Mouse (Mus musculus): Measurements from ENCODE around the gene Tex13b. TPM values are rescaled to one million over a fixed set of nuclear protein-coding genes. Genes with fewer than 3 reads are reported as not detected.

Gene Tex13b
- polyA plus RNA-seq, 2 experiments: not detected

- WGBS (ENCODE audit: insufficient replicate concordance): 47% methylated on average over 2 of the region's 2 CpGs
Measured at GRCm38 (mm10) chrX:140805340-140805739, 7.9 kb downstream of the Tex13b start.

GRCm38 (mm10) chrX:140769794-140770193, 43.4 kb downstream of the Tex13b start:
- Histone ChIP-seq H3K36me3 (replicated peaks; ENCODE audit: control insufficient read depth, insufficient read depth, low read depth) (no peaks in the 10 kb centered on the region), H3K27ac (no peak overlapping the region), H3K4me1 (replicated peaks; ENCODE audit: control insufficient read depth in 2 of 2, insufficient read depth in 2 of 2, low read length in 1 of 2) (no peaks in the 10 kb centered on the region), H3K4me2 (ENCODE audit: low read depth) (no peak overlapping the region), H3K9me3 (ENCODE audit: control insufficient read depth, low read length) (no peaks in the 10 kb centered on the region), H3K27me3 (ENCODE audit: control insufficient read depth, insufficient read depth, low read length) (no peaks in the 10 kb centered on the region), H3K4me3 (ENCODE audit: insufficient read depth in 1 of 2, low read depth in 2 of 2, low read length in 2 of 2) (no peak overlapping the region), H3K9ac (replicated peaks) (no peak overlapping the region)
- no peak for ATAC-seq (ENCODE audit: insufficient read depth)
- no peak for DNase-seq (ENCODE audit: low read depth in 3 of 3, low spot score in 3 of 3)
- TF ChIP-seq EP300 (IDR thresholded peaks at IDR 0.05; ENCODE audit: low read depth) (no peak), CTCF (IDR thresholded peaks at IDR 0.05; ENCODE audit: low read depth) (no peak)
- WGBS (ENCODE audit: insufficient replicate concordance): 60% methylated on average over 1 of the region's 1 CpGs

More at GRCm38 (mm10) chrX:140805340-140805739, 7.9 kb downstream of the Tex13b start:
- ATAC-seq (ENCODE audit: insufficient read depth) (no peak), DNase-seq (ENCODE audit: low read depth in 3 of 3, low spot score in 3 of 3) (no peak)
- Histone ChIP-seq H3K27ac (no peak overlapping the region), H3K4me2 (ENCODE audit: low read depth) (no peak overlapping the region), H3K4me3 (ENCODE audit: insufficient read depth in 1 of 2, low read depth in 2 of 2, low read length in 2 of 2) (no peak overlapping the region), H3K4me1 (replicated peaks; ENCODE audit: control insufficient read depth in 2 of 2, insufficient read depth in 2 of 2, low read length in 1 of 2) (no peaks in the 10 kb centered on the region), H3K27me3 (ENCODE audit: control insufficient read depth, insufficient read depth, low read length) (no peaks in the 10 kb centered on the region), H3K9me3 (ENCODE audit: control insufficient read depth, low read length) (no peaks in the 10 kb centered on the region), H3K36me3 (replicated peaks; ENCODE audit: control insufficient read depth, insufficient read depth, low read depth) (no peaks in the 10 kb centered on the region), H3K9ac (replicated peaks) (no peak overlapping the region)
- TF ChIP-seq CTCF (IDR thresholded peaks at IDR 0.05; ENCODE audit: low read depth) (no peak), EP300 (IDR thresholded peaks at IDR 0.05; ENCODE audit: low read depth) (no peak)

Other genes with a start within 250 kb of the Tex13b start
- gene Tsc22d3, start 212.8 kb downstream of the Tex13b start, polyA plus RNA-seq (2012; rRNA removed): 4.3 and 5.1 TPM in 2 replicates
- 10.6 TPM in 2 replicates for gene Tsc22d3, start 212.8 kb downstream of the Tex13b start, polyA plus RNA-seq (2014; fragmentation: Nextera tagmentation; extraction: Ambion mirVana)
- 0.29 and 0.38 TPM in 2 replicates for gene Mid2, start 148.8 kb downstream of the Tex13b start, polyA plus RNA-seq (2012; rRNA removed)
- 0.42 and 0.61 TPM in 2 replicates for gene Mid2, start 148.8 kb downstream of the Tex13b start, polyA plus RNA-seq (2014; fragmentation: Nextera tagmentation; extraction: Ambion mirVana)
- gene Vsig1, start 94.2 kb upstream of the Tex13b start, polyA plus RNA-seq (2012; rRNA removed): 0.03 TPM in 1 of 2 replicates, not detected in the other
- 0.04 TPM in 1 of 2 replicates, not detected in the other for gene Vsig1, start 94.2 kb upstream of the Tex13b start, polyA plus RNA-seq (2014; fragmentation: Nextera tagmentation; extraction: Ambion mirVana)
- 11.5 and 16.8 TPM in 2 replicates for gene Psmd10, start 143.3 kb upstream of the Tex13b start, polyA plus RNA-seq (2012; rRNA removed)
- 39.1 and 39.4 TPM in 2 replicates for gene Psmd10, start 143.3 kb upstream of the Tex13b start, polyA plus RNA-seq (2014; fragmentation: Nextera tagmentation; extraction: Ambion mirVana)
- gene Atg4a, start 143.5 kb upstream of the Tex13b start, polyA plus RNA-seq (2012; rRNA removed): 7.8 and 11.2 TPM in 2 replicates
- gene Atg4a, start 143.5 kb upstream of the Tex13b start, polyA plus RNA-seq (2014; fragmentation: Nextera tagmentation; extraction: Ambion mirVana): 27.9 and 30.6 TPM in 2 replicates